Mouse (Mus musculus) ES-E14 (cell line): ENCODE data around the gene Pcyt1a.

Source experiments
- CHD2 ChIP-seq: IDR thresholded peaks from 2 replicates; pipeline ENCODE4 v1.6.1; 2014; ENCODE audit warnings: mild to moderate bottlenecking, low read depth, low read length, inconsistent platforms
- HCFC1 ChIP-seq: IDR thresholded peaks from 2 replicates; pipeline ENCODE4 v1.6.1; 2012; ENCODE audit warnings: low read length, inconsistent platforms, borderline replicate concordance; ENCODE audit not compliant: insufficient read depth

DNA sequence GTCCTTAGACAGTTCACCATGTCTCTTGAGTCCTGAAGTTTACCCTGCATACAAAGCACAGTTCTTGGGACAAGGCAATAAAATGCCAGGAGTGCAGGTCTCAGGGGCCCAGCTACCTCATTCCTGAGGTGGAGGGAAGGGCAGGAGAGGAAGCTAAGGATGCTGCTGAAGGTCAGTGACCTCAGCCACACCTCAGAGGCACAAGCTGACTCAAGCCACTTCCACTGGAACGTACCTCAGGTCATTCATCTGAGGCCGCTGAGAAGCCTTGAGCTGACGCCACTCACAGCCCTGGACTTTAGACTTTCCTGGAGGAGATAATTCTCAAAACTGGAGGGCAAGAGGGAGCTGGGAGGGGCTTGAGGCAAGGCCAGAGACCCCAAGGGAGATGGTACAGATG lies 58.2 kb downstream of the Pcyt1a start:
- TF ChIP-seq CHD2 (no peak), HCFC1 (no peak)
